Mouse (Mus musculus): ENCODE data around the gene Cfap99. TPM values are rescaled to one million over a fixed set of nuclear protein-coding genes. Genes with fewer than 3 reads are reported as not detected.

Cfap99 gene
- polyA plus RNA-seq, 1 experiment, result 0.19 TPM

DNA sequence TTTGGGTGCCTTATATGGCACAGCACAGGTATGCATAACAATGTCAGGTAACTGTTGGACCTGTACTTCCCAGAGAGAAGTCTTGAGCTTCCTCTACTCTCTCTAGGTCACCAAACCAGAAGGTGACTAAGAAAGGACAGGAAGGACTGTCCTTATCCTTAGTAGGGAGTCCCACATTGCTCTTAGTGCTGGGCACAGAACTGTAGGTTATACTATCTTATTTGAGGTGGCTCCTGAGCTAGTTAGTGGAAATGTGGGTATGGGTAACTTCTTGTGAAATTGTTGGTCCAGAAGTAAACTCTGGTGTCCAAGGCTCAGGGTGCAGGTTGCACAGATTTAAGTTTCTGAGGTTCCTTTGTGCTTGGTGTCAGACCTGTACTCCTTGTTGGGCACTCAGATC is 83.7 kb downstream of the Cfap99 start:
- TF ChIP-seq CTCF (IDR thresholded peaks at IDR 0.05; ENCODE audit: borderline replicate concordance, extremely low read depth, insufficient read depth, insufficient read length), result no peak
- TF ChIP-seq POLR2A (IDR thresholded peaks at IDR 0.05; ENCODE audit: borderline replicate concordance, extremely low read depth, insufficient read depth, insufficient read length, poor library complexity, severe bottlenecking), result no peak
- no peak for DNase-seq (ENCODE audit: low read depth)

- no peak for TF ChIP-seq POLR2A (IDR thresholded peaks at IDR 0.05; ENCODE audit: borderline replicate concordance, extremely low read depth, insufficient read depth, insufficient read length, poor library complexity, severe bottlenecking)
- TF ChIP-seq CTCF (IDR thresholded peaks at IDR 0.05; ENCODE audit: borderline replicate concordance, extremely low read depth, insufficient read depth, insufficient read length), result no peak
- no peak for DNase-seq (ENCODE audit: low read depth)
Measured at GRCm38 (mm10) chr5:34372541-34372940, 84.1 kb downstream of the Cfap99 start.

Other genes starting within 250 kb of the Cfap99 start
- 0.75 and 2.0 TPM in 2 replicates for gene Poln, start 119.2 kb upstream of the Cfap99 start, polyA plus RNA-seq (2012; rRNA removed)
- 6.8 and 7.5 TPM in 2 replicates for gene Haus3, start 119.1 kb upstream of the Cfap99 start, polyA plus RNA-seq (2012; rRNA removed)
- gene Mxd4, start 100.9 kb upstream of the Cfap99 start, polyA plus RNA-seq (2012; rRNA removed), result 89.3 and 99.7 TPM in 2 replicates
- gene Zfyve28, start 151 bp upstream of the Cfap99 start, polyA plus RNA-seq (2012; rRNA removed), result 5.7 and 7.6 TPM in 2 replicates
- 118 and 126 TPM in 2 replicates for gene Rnf4, start 47.7 kb downstream of the Cfap99 start, polyA plus RNA-seq (2012; rRNA removed)
- gene Fam193a, start 81.3 kb downstream of the Cfap99 start, polyA plus RNA-seq (2012; rRNA removed), result 76.5 and 94.6 TPM in 2 replicates
- gene Tnip2, start 225.4 kb downstream of the Cfap99 start, polyA plus RNA-seq (2012; rRNA removed), result 7.9 and 8.8 TPM in 2 replicates
- gene Sh3bp2, start 237.2 kb downstream of the Cfap99 start, polyA plus RNA-seq (2012; rRNA removed), result 39.8 and 41.6 TPM in 2 replicates